Mouse (Mus musculus) CH12.LX (cell line): ENCODE measurements around the gene Schip1. TPM values are rescaled to one million over a fixed set of nuclear protein-coding genes. Genes with fewer than 3 reads are reported as not detected.

ENCODE experiments used
- DNase-seq: peaks from one replicate; pipeline ENCODE4 v3.0.0-alpha.2; 2013; ENCODE audit errors: extremely low read depth
- H3K27ac ChIP-seq: 2 replicates; pipeline ENCODE4 v1.5.1; 2012; ENCODE audit warnings: low read depth, mild to moderate bottlenecking, control low read depth, moderate library complexity; ENCODE audit not compliant: insufficient read depth
- H3K27me3 ChIP-seq: replicated peaks from 2 replicates; pipeline ENCODE3; 2012; ENCODE audit warnings: inconsistent platforms
- H3K36me3 ChIP-seq, 2 experiments: replicated peaks in 1 of 2; 2 replicates each; pipeline versions ENCODE3 to v1.6.1; 2012; ENCODE audit warnings: inconsistent platforms in 1 of 2, low read length in 1 of 2, mild to moderate bottlenecking in 1 of 2, mixed read lengths in 1 of 2, moderate library complexity in 1 of 2; ENCODE audit not compliant: control insufficient read depth in 1 of 2, insufficient read depth in 1 of 2
- H3K4me1 ChIP-seq, 2 experiments: 2 replicates each; pipeline ENCODE4 v1.6.1; 2012; ENCODE audit warnings: inconsistent platforms in 1 of 2, moderate library complexity in 1 of 2; ENCODE audit not compliant: insufficient read depth in 2 of 2, control insufficient read depth in 1 of 2
- H3K4me2 ChIP-seq: 2 replicates; pipeline ENCODE4 v1.6.1; 2012; ENCODE audit warnings: low read depth, mild to moderate bottlenecking, control low read depth; ENCODE audit not compliant: poor library complexity, insufficient read depth, severe bottlenecking
- H3K4me3 ChIP-seq, 3 experiments: fragments of 150-350 bp in 1 of 3; sonication (generic) in 1 of 3; replicated peaks in 1 of 3; 2 replicates each; pipeline versions ENCODE3 to v1.5.1; 2011 to 2012; ENCODE audit warnings: low read depth in 2 of 3, low read length in 2 of 3, mild to moderate bottlenecking in 2 of 3, moderate library complexity in 2 of 3, control low read depth in 1 of 3, improper control_type of control experiment in 1 of 3, inconsistent platforms in 1 of 3, mixed read lengths in 1 of 3; ENCODE audit not compliant: poor library complexity in 1 of 3
- H3K79me2 ChIP-seq: replicated peaks from 2 replicates; pipeline ENCODE4 v1.6.1; 2012; ENCODE audit warnings: mild to moderate bottlenecking, moderate library complexity; ENCODE audit not compliant: control insufficient read depth, poor library complexity, insufficient read depth, severe bottlenecking; ENCODE audit errors: extremely low read depth
- H3K9ac ChIP-seq: 2 replicates; pipeline ENCODE4 v1.6.1; 2012; ENCODE audit warnings: low read depth, mild to moderate bottlenecking, control low read depth, moderate library complexity; ENCODE audit not compliant: insufficient read depth
- H3K9me3 ChIP-seq: replicated peaks from 2 replicates; pipeline ENCODE3; 2012; ENCODE audit warnings: low read length, inconsistent platforms, mixed read lengths
- BHLHE40 ChIP-seq: IDR thresholded peaks from 2 replicates; pipeline ENCODE4 v1.6.1; 2011; ENCODE audit warnings: mild to moderate bottlenecking, low read depth, low read length, improper control_type of control experiment
- CHD2 ChIP-seq: IDR thresholded peaks from 2 replicates; pipeline ENCODE4 v1.6.1; 2011; ENCODE audit warnings: low read length, improper control_type of control experiment
- EP300 ChIP-seq: IDR thresholded peaks from 2 replicates; pipeline ENCODE4 v1.6.1; 2011; ENCODE audit warnings: low read length, improper control_type of control experiment
- ETS1 ChIP-seq: conservative IDR thresholded peaks from 2 replicates; pipeline ENCODE4 v1.6.1; 2012; ENCODE audit warnings: low read depth, mild to moderate bottlenecking, inconsistent platforms, low read length, improper control_type of control experiment, moderate library complexity
- GABPA ChIP-seq: IDR thresholded peaks from 2 replicates; pipeline ENCODE4 v1.6.1; 2012; ENCODE audit warnings: low read depth, low read length, improper control_type of control experiment, inconsistent platforms; ENCODE audit not compliant: insufficient replicate concordance
- JUND ChIP-seq: conservative IDR thresholded peaks from 2 replicates; pipeline ENCODE4 v1.6.1; 2011; ENCODE audit warnings: low read depth, low read length, improper control_type of control experiment
- KAT2A ChIP-seq: IDR thresholded peaks from 2 replicates; pipeline ENCODE4 v1.6.1; 2012; ENCODE audit warnings: low read length, improper control_type of control experiment, inconsistent platforms; ENCODE audit not compliant: insufficient replicate concordance
- MAX ChIP-seq: IDR thresholded peaks from 2 replicates; pipeline ENCODE4 v1.6.1; 2011; ENCODE audit warnings: low read length, improper control_type of control experiment
- MAZ ChIP-seq: IDR thresholded peaks from 2 replicates; pipeline ENCODE4 v1.6.1; 2012; ENCODE audit warnings: low read depth, mild to moderate bottlenecking, inconsistent platforms, low read length, improper control_type of control experiment, moderate library complexity
- MEF2A ChIP-seq: IDR thresholded peaks from 2 replicates; pipeline ENCODE4 v1.6.1; 2014; ENCODE audit warnings: low read depth, mild to moderate bottlenecking, inconsistent platforms, low read length, improper control_type of control experiment, borderline replicate concordance
- MXI1 ChIP-seq: IDR thresholded peaks from 2 replicates; pipeline ENCODE4 v1.6.1; 2011; ENCODE audit warnings: mild to moderate bottlenecking, low read depth, low read length, improper control_type of control experiment
- MYC ChIP-seq: IDR thresholded peaks from 2 replicates; pipeline ENCODE4 v1.6.1; 2011; ENCODE audit warnings: low read depth, mild to moderate bottlenecking, improper control_type of control experiment, low read length
- POLR2A ChIP-seq: IDR thresholded peaks from 2 replicates; pipeline ENCODE4 v1.6.1; 2011; ENCODE audit warnings: low read depth, mild to moderate bottlenecking, improper control_type of control experiment, low read length
- POLR2AphosphoS2 ChIP-seq: IDR thresholded peaks from 2 replicates; pipeline ENCODE4 v1.6.1; 2011; ENCODE audit warnings: low read depth, low read length, improper control_type of control experiment
- SMC3 ChIP-seq: IDR thresholded peaks from 2 replicates; pipeline ENCODE4 v1.6.1; 2011; ENCODE audit warnings: low read depth, low read length, improper control_type of control experiment
- TBP ChIP-seq: conservative IDR thresholded peaks from 2 replicates; pipeline ENCODE4 v1.6.1; 2011; ENCODE audit warnings: low read depth, low read length, improper control_type of control experiment
- TCF12 ChIP-seq: IDR thresholded peaks from 2 replicates; pipeline ENCODE4 v1.6.1; 2014; ENCODE audit warnings: low read depth, mild to moderate bottlenecking, inconsistent platforms, low read length, improper control_type of control experiment
- UBTF ChIP-seq: IDR thresholded peaks from 2 replicates; pipeline ENCODE4 v1.6.1; 2012; ENCODE audit warnings: low read depth, mild to moderate bottlenecking, inconsistent platforms, low read length, improper control_type of control experiment, moderate library complexity
- USF1 ChIP-seq: IDR thresholded peaks from 2 replicates; pipeline ENCODE4 v1.6.1; 2014; ENCODE audit warnings: low read depth, mild to moderate bottlenecking, inconsistent platforms, low read length, improper control_type of control experiment
- USF2 ChIP-seq: conservative IDR thresholded peaks from 2 replicates; pipeline ENCODE4 v1.6.1; 2011; ENCODE audit warnings: low read depth, low read length, improper control_type of control experiment
- ZKSCAN1 ChIP-seq: IDR thresholded peaks from 2 replicates; pipeline ENCODE4 v1.6.1; 2012; ENCODE audit warnings: low read depth, inconsistent platforms, low read length, improper control_type of control experiment, borderline replicate concordance
- ZMIZ1 ChIP-seq: IDR thresholded peaks from 2 replicates; pipeline ENCODE4 v1.6.1; 2012; ENCODE audit warnings: low read depth, mild to moderate bottlenecking, inconsistent platforms, low read length, improper control_type of control experiment
- ZNF384 ChIP-seq: IDR thresholded peaks from 2 replicates; pipeline ENCODE4 v1.6.1; 2012; ENCODE audit warnings: low read depth, low read length, improper control_type of control experiment, inconsistent platforms
- dilution Hi-C: fragments of 300-500 bp; cut with MboI; formaldehyde crosslinking; loops from 2 replicates; pipeline ENCODE4 v1.14.3; 2020; ENCODE audit warnings: low sequenced_read_pairs; ENCODE audit not compliant: extremely low pct_unique_long_range_greater_than_20kb, extremely low pct_ligation_motif_present
- in situ Hi-C: fragments of 300-500 bp; cut with MboI; formaldehyde crosslinking; loops from 3 replicates; pipeline ENCODE4 v1.14.3; 2019; ENCODE audit warnings: low sequenced_read_pairs, low pct_ligation_motif_present, low pct_unique_long_range_greater_than_20kb, mixed read lengths
- polyA plus RNA-seq: library from polyadenylated mRNA; unstranded; fragments of >175 nt; gene quantifications from 2 replicates; pipeline ENCODE4 v1.2.1, GENCODE M21; 2012; ENCODE audit warnings: low read depth; ENCODE audit not compliant: insufficient read length
- total RNA-seq, 2 experiments: library from RNA; depleted of rRNA; stranded (reverse); fragments of 300-350 nt in 1 of 2; fragments of >200 nt in 1 of 2; gene quantifications; 2 replicates each; pipeline ENCODE4 v1.2.3; 2012 to 2014

The Schip1 gene
- total and polyA plus RNA-seq, 3 experiments, result 0.25 to 0.36 TPM; not detected in 1

DNA sequence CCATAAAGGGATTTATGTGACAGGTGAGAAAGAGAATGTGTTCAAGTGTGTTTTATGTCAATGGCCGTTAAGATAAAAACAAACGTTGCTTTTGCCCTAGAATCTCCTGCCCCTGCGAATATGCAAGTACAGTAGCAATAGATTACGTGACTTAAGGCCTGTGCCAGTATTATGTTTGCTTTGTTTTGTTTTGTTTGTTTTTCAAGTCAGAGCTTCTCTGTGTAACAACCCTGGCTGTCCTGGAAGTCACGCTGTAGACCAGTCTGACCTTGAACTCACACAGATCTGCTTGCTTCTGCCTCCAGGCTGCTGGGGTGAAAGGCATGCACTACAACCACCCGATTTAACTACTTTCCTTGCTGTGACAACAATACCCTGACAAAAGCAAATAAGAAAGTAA is 197.7 kb downstream of the Schip1 start:
- Histone ChIP-seq H3K4me1 (no peaks in the 10 kb centered on the region), H3K79me2 (no peaks in the 10 kb centered on the region), H3K27ac (no peak overlapping the region), H3K9ac (no peak overlapping the region), H3K4me3 (no peak overlapping the region), H3K4me2 (no peak overlapping the region), H3K36me3 (no peaks in the 10 kb centered on the region), H3K27me3 (no peaks in the 10 kb centered on the region), H3K9me3 (no peaks in the 10 kb centered on the region)
- TF ChIP-seq MYC, result no peak
- no peak for TF ChIP-seq BHLHE40
- no peak for TF ChIP-seq ZKSCAN1
- TF ChIP-seq KAT2A, result no peak
- no peak for TF ChIP-seq TBP
- no peak for TF ChIP-seq ZMIZ1
- TF ChIP-seq EP300, result no peak
- TF ChIP-seq ETS1, result no peak
- TF ChIP-seq USF2, result no peak
- dilution Hi-C loops, result no loop called here
- in situ Hi-C loops, result no loop called here
- DNase-seq, result no peak

DNA sequence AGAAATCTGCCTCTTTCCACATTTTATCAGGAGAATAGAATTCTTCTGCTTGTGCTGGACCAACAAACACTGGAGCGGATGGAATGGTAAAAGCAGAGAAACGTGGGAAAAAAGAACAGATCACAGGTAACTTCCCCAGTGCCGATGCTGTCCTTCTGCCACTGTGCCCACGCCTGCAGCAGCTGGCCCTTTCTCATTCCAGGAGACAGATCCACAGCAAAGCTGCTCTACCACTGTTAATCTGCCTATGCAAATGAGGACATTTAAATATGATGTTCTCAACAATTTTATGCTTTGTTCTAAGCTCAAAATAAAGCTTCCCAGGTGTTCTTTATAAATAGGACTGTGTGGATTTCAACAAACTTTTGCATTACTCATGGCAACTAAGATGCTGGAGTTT is 203.3 kb downstream of the Schip1 start:
- dilution Hi-C loops (no loop called here), in situ Hi-C loops (no loop called here)
- TF ChIP-seq MYC (no peak), UBTF (no peak), TCF12 (no peak), JUND (no peak), USF1 (no peak), MEF2A (no peak), TBP (no peak), MAZ (no peak), MAX (no peak), POLR2A (no peak), CHD2 (no peak), MXI1 (no peak), ZKSCAN1 (no peak), SMC3 (no peak), ETS1 (no peak), ZNF384 (no peak), POLR2AphosphoS2 (no peak), GABPA (no peak)
- Histone ChIP-seq H3K4me3 (no peak overlapping the region), H3K9ac (no peak overlapping the region), H3K27me3 (no peaks in the 10 kb centered on the region), H3K4me2 (no peak overlapping the region), H3K27ac (no peak overlapping the region), H3K4me1 (no peaks in the 10 kb centered on the region), H3K9me3 (no peaks in the 10 kb centered on the region), H3K36me3 (no peaks in the 10 kb centered on the region), H3K79me2 (no peaks in the 10 kb centered on the region)
- no peak for DNase-seq
